Mouse (Mus musculus) thymus, postnatal 14 days (tissue): ENCODE data around the gene Apbb2.

ENCODE experiments used
- DNase-seq: peaks from one replicate; pipeline ENCODE4 v3.0.0; 2021

Gene Apbb2

DNA sequence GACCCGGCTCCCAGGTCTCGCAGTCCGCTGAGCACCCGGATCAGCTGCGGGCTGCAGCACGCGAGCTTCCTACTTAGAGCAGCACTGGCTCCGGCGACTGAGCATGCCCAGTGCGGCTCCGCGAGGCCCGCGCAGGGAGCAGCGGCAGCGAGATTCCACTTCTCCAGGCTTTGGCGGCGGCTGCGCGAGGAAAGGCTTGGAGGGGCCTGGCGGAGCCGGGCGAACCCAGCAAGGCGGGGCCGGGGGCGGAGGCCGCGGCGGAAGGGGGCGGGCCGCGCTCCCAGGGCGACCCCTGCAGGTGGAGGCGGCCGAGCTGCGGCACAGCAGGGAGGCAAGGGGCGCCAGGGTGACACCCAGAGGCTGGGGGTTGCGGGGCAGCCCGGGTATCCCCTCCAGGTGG lies at the start of gene Apbb2:
Apbb2 (minus strand) TSS at position 188 of the 400 bp plus-strand sequence.
- peak; percentile 93 for DNase-seq

DNA sequence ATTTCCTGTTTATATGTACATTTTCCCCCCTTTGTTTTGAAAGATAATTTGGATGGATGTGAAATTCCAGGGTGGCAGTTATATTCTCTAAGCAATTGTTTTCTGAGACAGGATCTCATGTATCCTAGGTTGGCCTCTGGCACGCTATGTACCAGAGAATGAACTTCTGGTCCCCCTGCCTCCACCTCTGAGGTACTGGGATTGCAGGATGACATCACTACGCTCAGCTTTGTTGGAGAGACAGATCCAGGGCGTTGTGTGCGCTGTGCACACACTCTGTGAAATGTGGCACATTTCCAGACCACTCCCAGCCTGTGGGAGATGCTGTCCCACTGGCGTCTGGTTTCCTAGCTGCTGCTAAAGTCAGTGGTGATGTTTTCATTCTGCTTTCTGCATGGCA lies 35.6 kb upstream of the Apbb2 start:
- no peak for DNase-seq

- no peak for DNase-seq
These were observed 28.9 kb upstream of the Apbb2 start for GRCm38 (mm10) chr5:66647504-66647903.

GRCm38 (mm10) chr5:66643260-66643659 lies 24.7 kb upstream of the Apbb2 start:
- no peak for DNase-seq

DNA sequence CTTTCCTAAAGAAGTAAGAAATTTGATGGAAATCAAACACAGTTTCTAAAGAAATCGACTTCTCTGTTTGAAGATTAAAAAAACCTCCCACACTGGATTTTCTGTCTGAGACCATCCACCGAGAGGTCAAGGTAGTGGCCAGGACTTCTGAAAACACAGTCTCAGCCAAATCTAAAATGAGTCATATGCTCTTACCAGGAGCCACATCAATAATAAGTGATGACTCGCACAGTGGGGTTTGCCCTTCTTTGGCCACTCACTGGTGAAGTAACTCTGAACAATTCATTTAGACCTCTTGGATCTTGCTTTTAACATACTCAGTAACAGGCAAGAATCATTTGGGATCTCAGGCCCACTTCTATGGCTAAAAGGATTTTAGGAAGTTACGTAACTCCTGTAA lies 23.6 kb upstream of the Apbb2 start:
- DNase-seq = no peak

DNA sequence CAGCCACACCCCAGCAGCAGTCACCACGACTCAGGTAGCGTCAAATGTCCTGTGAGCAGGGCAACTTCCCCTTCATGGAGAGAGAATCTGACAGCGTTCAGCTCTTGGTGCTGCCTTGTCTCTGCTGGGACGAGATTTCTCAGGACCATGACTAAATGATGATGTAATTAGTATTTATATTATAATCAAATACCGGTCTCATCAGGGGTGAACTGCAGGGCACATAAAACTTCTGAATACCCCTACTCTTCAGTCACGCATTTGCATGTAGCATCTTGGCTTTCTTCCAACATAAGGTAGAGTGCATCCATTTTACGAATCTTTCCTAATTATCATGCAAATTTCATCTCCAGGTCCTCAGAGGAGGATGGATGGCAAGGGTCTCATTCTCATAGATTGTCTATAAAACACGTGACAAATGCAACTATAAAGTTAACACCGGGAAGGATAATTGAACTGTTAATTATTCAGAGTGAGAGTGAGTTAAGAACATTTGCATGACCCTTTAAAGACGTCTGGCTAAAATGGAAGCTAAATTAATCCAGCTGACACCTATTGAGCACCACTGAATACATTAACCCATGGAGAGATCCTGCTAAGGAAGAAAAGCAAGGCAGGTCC lies 17.0 kb upstream of the Apbb2 start:
- DNase-seq = no peak

DNA sequence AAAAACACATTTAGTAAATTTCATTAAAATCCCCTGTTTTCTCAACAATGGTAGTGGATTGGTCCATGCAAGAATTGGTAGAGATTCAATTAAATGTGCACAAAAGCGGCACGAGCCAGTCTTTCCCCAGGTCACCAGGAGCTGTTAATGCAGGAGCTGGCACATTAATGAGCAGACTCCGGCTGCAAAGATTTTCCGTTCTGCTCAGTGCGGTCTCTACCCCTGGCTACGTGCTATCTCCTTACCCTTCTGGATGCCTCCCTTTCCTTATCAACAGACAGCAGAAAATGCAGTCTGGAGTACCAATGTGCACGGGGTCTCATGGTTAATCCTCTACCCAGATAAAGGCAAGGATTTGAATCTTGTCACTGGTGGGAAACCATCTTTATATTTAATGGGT lies 9.2 kb upstream of the Apbb2 start:
- DNase-seq = no peak

- peak; percentile 83 for DNase-seq
These were observed 1.6 kb upstream of the Apbb2 start for GRCm38 (mm10) chr5:66620191-66620625.

- DNase-seq = no peak
These were observed 1.1 kb upstream of the Apbb2 start for GRCm38 (mm10) chr5:66619675-66620074.

- DNase-seq = peak; percentile 12
These were observed 611 bp upstream of the Apbb2 start for GRCm38 (mm10) chr5:66619195-66619594.

DNA sequence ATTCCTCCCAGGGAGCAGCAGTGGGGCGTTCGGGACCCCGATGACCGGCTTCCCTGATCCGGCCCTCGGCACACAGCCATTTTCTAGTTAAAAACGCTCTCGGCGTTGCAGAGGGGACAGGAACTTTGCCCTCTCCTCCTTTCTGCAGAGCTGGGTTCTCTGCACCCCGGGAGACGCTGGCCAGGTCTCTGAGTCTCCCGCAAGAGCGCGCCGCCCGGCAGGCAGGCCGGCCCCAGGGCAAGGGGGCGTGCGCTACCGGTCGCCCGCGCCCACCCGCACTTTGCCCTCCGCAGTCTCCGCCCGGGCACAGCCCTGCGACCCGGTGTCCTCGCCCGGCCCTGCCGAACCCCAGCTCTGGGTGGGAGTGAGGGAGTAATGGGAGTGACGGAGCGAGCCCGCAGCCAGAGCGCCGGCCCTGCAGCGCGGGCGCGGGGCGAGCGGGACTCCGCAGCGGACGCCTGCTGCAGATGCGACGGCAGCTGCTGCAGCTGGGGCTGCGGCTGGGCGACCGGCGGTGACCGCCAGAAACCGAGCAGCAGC lies 593 bp downstream of the Apbb2 start:
- no peak for DNase-seq

DNA sequence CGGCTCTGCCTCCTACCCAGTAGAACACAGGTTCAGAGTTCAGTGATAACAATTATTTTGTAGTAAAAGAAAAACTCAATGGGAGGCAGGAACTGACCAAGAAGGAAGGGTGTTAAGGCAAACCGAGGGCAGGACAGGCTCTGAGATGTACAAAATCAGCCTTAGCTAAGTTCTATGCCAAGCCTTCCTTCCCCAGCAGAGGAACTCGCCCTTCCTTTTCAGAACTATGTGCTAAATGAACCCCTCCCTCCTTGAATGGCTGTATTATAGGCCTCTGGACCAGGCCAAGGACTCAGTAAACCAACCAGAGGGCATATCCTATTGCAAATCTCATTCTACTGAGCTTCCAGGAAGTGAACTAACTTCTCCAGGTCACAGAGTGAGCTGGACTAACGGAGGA lies 3.6 kb downstream of the Apbb2 start:
- no peak for DNase-seq

GRCm38 (mm10) chr5:66613725-66614124 lies 4.9 kb downstream of the Apbb2 start:
- no peak for DNase-seq

DNA sequence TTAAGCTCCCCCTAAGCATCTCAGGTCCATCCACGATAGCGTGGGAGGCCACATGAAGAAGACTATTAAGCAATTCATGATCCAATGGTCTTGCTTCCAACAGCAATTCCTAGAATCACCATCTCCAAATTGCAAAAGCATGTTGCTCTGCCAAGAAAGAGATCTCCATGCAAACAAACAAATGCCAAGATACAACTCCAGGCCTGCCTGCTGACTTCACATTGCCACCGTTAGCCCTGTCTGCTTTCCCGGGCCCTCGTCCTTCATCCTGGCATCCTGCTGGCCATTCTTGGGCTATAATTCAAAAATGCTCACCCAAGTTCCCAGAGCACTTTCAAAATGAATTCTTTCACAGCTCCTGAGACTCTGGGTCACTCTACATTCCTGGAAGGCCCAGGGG lies 5.6 kb downstream of the Apbb2 start:
- no peak for DNase-seq

- DNase-seq = no peak
These were observed 6.7 kb downstream of the Apbb2 start for GRCm38 (mm10) chr5:66611851-66612250.

DNA sequence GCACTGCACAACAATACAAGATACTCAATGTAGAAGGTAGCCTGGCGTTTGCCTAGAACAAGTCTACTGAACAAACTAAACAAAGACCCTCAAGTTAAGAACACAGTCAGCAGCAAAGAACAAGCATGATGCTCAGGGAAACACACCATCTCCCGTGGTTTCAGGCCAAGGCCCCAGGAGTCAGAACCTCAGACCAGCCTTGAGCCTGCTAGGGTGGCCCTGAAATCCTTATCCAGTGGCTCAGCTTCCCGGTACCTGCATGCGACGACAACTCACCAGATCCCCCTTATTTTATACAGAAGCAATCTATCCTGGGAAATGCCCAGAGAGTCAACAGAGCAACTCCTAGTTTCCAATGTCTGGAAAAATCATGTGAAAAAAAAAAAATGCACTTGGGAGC lies 7.2 kb downstream of the Apbb2 start:
- DNase-seq = no peak

DNA sequence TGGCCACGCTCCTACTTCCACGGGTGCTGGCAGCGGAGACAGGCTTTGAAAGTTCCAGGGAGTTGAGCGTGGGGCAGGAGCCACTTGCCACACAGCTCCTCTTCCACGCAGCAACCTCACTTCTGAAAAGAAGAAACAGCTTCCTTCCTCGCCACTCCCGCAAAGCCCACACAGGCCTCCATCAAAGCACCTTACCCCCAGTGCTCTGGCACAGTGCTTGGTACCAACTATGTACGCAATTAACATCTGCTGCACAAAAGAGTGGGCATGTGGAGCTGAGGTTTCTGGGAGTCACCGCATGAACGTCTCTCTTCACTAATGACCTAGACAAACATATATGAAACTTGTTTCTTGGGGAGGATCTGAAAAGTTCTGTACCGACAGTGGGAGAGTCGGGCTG lies 8.3 kb downstream of the Apbb2 start:
- DNase-seq = no peak

- DNase-seq = no peak
These were observed 9.3 kb downstream of the Apbb2 start for GRCm38 (mm10) chr5:66609306-66609705.

DNA sequence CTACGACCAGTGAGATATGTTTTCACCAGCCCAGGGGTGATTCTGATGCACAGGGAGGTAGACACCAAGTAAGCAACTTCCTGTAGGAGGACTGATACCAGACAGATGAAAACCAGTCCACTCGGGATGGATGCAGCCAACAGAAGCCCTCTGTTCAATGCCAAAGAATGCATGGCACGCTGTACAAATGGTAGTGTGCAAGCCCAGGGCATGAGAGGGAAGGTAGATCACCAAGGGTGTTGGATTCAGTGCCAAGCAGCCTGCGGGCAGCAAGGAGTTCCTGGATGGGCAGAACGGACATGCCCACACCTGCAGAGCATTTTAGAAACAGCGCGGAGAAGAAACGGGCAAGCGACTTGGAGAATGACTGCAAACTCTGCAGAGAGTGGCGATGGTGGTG lies 10.8 kb downstream of the Apbb2 start:
- DNase-seq = no peak

DNA sequence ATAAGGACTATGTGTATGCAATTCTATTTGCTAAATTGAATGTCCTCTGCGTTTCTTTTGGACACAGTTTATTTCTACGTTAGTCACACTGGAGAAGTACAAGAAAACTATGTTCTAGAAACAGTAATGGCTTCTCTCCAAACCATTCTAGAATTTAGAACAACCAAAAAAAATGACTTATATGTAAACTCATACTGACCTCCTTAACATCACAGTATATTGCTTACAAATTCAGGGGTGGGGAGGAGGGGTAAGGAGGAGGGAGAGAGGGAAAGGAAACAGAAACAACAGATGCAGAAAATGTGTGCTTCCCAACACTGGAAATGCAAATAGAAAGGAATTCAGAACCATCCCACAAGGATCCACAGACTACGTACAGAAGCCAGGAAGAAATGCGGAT lies 11.4 kb downstream of the Apbb2 start:
- DNase-seq = no peak

DNA sequence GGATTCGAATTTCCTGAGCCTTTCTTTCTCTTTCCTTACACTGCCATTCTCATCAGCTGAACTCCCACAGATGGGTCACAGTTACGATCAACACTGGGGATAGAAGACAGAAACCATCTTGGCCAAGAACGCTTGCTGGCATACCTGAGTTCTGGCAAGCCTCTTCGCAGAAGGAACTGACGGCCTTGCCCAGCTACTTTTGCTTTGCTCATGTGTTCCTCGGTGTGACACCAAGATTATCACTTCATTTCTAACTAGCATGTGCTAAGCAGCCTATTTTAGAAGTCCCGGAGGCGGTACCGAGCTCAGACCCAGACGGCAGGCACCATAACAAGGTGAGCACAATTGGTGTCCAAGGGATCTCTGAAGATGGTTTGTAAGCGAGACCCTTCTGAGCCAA lies 12.9 kb downstream of the Apbb2 start:
- DNase-seq = no peak

DNA sequence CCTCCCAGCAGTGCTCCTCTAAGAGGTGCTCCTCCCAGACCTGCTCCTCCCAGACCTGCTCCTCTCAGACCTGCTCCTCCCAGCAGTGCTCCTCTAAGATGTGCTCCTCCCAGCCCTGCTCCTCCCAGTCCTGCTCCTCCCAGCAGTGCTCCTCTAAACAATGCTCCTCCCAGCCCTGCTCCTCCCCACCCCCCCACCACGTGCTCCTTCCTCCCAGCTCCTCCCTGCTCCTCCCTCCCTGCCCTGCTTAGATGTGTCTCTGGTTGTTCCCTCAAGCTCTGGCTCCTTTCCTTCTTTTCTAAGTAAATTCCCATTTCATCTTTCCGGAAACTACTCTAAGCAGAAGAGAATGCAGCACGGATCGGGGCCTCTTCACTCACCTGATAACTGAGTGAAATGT lies 14.2 kb downstream of the Apbb2 start:
- no peak for DNase-seq

- DNase-seq = no peak
These were observed 14.8 kb downstream of the Apbb2 start for GRCm38 (mm10) chr5:66603746-66604145.

GRCm38 (mm10) chr5:66603223-66603622 lies 15.4 kb downstream of the Apbb2 start:
- no peak for DNase-seq

DNA sequence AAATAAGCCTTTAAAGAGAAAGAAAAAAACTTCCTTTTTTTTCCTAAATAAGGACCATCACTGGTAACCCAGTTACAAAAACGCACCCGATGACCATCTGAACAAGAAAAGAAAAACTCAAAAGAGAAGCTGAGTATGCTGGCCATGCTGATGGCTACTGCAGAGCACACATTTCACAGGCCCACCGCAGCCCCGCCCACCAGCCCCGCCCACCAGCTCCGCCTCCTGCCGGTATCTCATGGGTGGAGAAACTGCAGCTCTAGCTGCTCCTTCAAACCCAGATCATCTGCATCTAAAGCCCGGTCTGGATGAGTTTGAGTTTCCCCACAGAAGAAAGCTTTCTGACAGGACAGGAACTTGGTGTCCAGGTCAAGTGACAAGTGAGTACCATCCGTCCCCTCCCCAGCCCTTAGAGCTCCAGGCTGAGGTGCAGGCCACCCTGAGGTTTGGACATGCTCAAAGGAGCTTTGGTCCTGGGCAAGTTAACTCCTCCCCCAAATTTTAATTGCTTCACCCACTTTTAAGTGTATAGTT lies 16.2 kb downstream of the Apbb2 start:
- DNase-seq = peak; percentile 18
